Mouse (Mus musculus): Measurements from ENCODE around the gene Mta3. TPM values are rescaled to one million over a fixed set of nuclear protein-coding genes. Genes with fewer than 3 reads are reported as not detected.
A peak's percentile ranks its signal among the peaks of the same experiment; 100 is the strongest.

Gene Mta3
- polyA plus RNA-seq, 1 experiment = 44.5 TPM

DNA sequence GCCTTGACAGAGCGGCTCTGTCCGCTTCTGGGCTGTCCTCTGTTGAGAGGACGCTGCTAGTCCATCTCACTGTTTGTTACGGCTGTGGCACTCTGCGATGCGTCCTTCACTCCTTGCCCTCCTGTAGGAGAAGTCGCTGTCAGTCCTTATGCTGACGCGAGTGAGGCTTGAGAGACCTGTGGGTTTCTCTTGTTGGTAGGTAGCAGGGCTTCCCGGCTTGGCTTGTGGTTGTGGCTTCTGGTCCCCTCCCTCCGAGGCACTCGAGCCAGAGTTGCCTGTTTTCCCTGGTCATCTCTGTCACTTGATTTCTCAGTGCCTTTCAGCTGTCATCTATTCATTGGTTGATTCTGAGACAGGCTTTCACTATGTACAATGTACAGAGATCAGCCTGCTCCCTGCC is 14.5 kb downstream of the Mta3 start:
- TF ChIP-seq POLR2A (IDR thresholded peaks at IDR 0.05; ENCODE audit: control insufficient read depth, extremely low read depth, insufficient read depth, low read length, poor library complexity) (no peak), CTCF (IDR thresholded peaks at IDR 0.05; ENCODE audit: borderline replicate concordance, control insufficient read depth, extremely low read depth, insufficient read depth, low read length, poor library complexity) (no peak)
- H3K4me1 ChIP-seq (replicated peaks; ENCODE audit: control insufficient read depth, insufficient read depth, low read length) = peaks cover 8% of the 10 kb centered on the region

DNA sequence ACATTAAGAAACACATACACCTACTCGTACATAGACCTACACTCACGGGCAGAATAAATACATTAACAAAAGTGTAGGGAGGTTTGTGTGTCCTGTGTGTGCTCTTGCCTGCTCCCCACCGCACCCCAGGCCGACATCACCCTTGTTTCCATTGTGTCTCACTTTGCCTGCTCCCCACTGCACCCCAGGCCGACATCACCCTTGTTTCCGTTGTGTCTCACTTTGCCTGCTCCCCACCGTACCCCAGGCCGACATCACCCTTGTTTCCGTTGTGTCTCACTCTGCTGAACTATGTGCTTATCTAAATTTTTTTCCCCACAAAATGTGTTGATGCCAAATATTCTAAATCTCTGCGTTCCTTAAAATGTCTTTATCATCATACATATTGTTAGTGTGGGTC is 15.2 kb downstream of the Mta3 start:
- 92% methylated on average over 10 of the region's 10 CpGs for WGBS
- H3K4me1 ChIP-seq (replicated peaks; ENCODE audit: control insufficient read depth, insufficient read depth, low read length) = peaks cover 8% of the 10 kb centered on the region
- no peak for DNase-seq
- TF ChIP-seq CTCF (IDR thresholded peaks at IDR 0.05; ENCODE audit: borderline replicate concordance, control insufficient read depth, extremely low read depth, insufficient read depth, low read length, poor library complexity) = no peak
- TF ChIP-seq POLR2A (IDR thresholded peaks at IDR 0.05; ENCODE audit: control insufficient read depth, extremely low read depth, insufficient read depth, low read length, poor library complexity) = no peak
- H3K36me3 ChIP-seq (ENCODE audit: control insufficient read depth, insufficient read depth, low read length) = peaks cover 3% of the 10 kb centered on the region
- H3K27ac ChIP-seq (ENCODE audit: control insufficient read depth, insufficient read depth, low read length) = no peak overlapping the region
- H3K27me3 ChIP-seq (ENCODE audit: control insufficient read depth, insufficient read depth, low read length) = no peaks in the 10 kb centered on the region
- no peak overlapping the region for H3K4me3 ChIP-seq (ENCODE audit: control insufficient read depth, insufficient read depth, low read length)

More for the DNA sequence above, 14.5 kb downstream of the Mta3 start:
- Histone ChIP-seq H3K27me3 (ENCODE audit: control insufficient read depth, insufficient read depth, low read length) (no peaks in the 10 kb centered on the region), H3K36me3 (ENCODE audit: control insufficient read depth, insufficient read depth, low read length) (peaks cover 10% of the 10 kb centered on the region), H3K4me3 (ENCODE audit: control insufficient read depth, insufficient read depth, low read length) (no peak overlapping the region), H3K27ac (ENCODE audit: control insufficient read depth, insufficient read depth, low read length) (no peak overlapping the region)
- no peak for DNase-seq
- 33% methylated on average over 12 of the region's 12 CpGs for WGBS

GRCm38 (mm10) chr17:83723064-83723463 is 17.1 kb downstream of the Mta3 start:
- no peak overlapping the region for H3K4me3 ChIP-seq (ENCODE audit: control insufficient read depth, insufficient read depth, low read length)
- peaks cover 8% of the 10 kb centered on the region for H3K4me1 ChIP-seq (replicated peaks; ENCODE audit: control insufficient read depth, insufficient read depth, low read length)
- no peak for TF ChIP-seq CTCF (IDR thresholded peaks at IDR 0.05; ENCODE audit: borderline replicate concordance, control insufficient read depth, extremely low read depth, insufficient read depth, low read length, poor library complexity)
- TF ChIP-seq POLR2A (IDR thresholded peaks at IDR 0.05; ENCODE audit: control insufficient read depth, extremely low read depth, insufficient read depth, low read length, poor library complexity) = no peak
- H3K27me3 ChIP-seq (ENCODE audit: control insufficient read depth, insufficient read depth, low read length) = no peaks in the 10 kb centered on the region
- no peak overlapping the region for H3K27ac ChIP-seq (ENCODE audit: control insufficient read depth, insufficient read depth, low read length)
- 92% methylated on average over 9 of the region's 9 CpGs for WGBS
- no peaks in the 10 kb centered on the region for H3K36me3 ChIP-seq (ENCODE audit: control insufficient read depth, insufficient read depth, low read length)
- no peak for DNase-seq

GRCm38 (mm10) chr17:83726496-83726895 is 20.5 kb downstream of the Mta3 start:
- WGBS = 95% methylated on average over 11 of the region's 11 CpGs
- H3K4me1 ChIP-seq (replicated peaks; ENCODE audit: control insufficient read depth, insufficient read depth, low read length) = peaks cover 9% of the 10 kb centered on the region
- TF ChIP-seq CTCF (IDR thresholded peaks at IDR 0.05; ENCODE audit: borderline replicate concordance, control insufficient read depth, extremely low read depth, insufficient read depth, low read length, poor library complexity) (no peak), POLR2A (IDR thresholded peaks at IDR 0.05; ENCODE audit: control insufficient read depth, extremely low read depth, insufficient read depth, low read length, poor library complexity) (no peak)
- H3K27me3 ChIP-seq (ENCODE audit: control insufficient read depth, insufficient read depth, low read length) = no peaks in the 10 kb centered on the region
- DNase-seq = no peak
- H3K4me3 ChIP-seq (ENCODE audit: control insufficient read depth, insufficient read depth, low read length) = no peak overlapping the region
- H3K36me3 ChIP-seq (ENCODE audit: control insufficient read depth, insufficient read depth, low read length) = no peaks in the 10 kb centered on the region
- no peak overlapping the region for H3K27ac ChIP-seq (ENCODE audit: control insufficient read depth, insufficient read depth, low read length)

GRCm38 (mm10) chr17:83727707-83728106 is 21.7 kb downstream of the Mta3 start:
- TF ChIP-seq CTCF (IDR thresholded peaks at IDR 0.05; ENCODE audit: borderline replicate concordance, control insufficient read depth, extremely low read depth, insufficient read depth, low read length, poor library complexity) (no peak), POLR2A (IDR thresholded peaks at IDR 0.05; ENCODE audit: control insufficient read depth, extremely low read depth, insufficient read depth, low read length, poor library complexity) (no peak)
- Histone ChIP-seq H3K36me3 (ENCODE audit: control insufficient read depth, insufficient read depth, low read length) (no peaks in the 10 kb centered on the region), H3K27ac (ENCODE audit: control insufficient read depth, insufficient read depth, low read length) (no peak overlapping the region), H3K4me3 (ENCODE audit: control insufficient read depth, insufficient read depth, low read length) (no peak overlapping the region), H3K4me1 (replicated peaks; ENCODE audit: control insufficient read depth, insufficient read depth, low read length) (peaks cover 16% of the 10 kb centered on the region), H3K27me3 (ENCODE audit: control insufficient read depth, insufficient read depth, low read length) (no peaks in the 10 kb centered on the region)
- 92% methylated on average over 4 of the region's 4 CpGs for WGBS
- no peak for DNase-seq

DNA sequence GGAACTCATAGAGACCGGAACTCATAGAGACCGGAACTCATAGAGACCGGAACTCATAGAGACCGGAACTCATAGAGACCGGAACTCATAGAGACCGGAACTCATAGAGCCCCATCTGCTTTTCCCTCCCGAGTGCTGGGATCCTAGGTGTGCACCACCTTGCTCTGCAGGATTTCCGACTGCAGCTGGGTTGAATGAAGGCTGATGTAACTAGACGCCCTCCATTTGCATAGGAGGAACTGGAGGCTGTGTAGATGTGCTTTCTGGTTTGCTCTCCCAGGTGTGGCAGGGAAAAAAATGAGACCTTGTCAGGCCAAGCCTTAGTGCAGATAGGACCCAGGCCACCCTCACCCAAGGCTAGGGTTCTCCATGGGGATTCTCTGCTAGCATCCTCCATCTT is 23.1 kb downstream of the Mta3 start:
- no peak for TF ChIP-seq POLR2A (IDR thresholded peaks at IDR 0.05; ENCODE audit: control insufficient read depth, extremely low read depth, insufficient read depth, low read length, poor library complexity)
- TF ChIP-seq CTCF (IDR thresholded peaks at IDR 0.05; ENCODE audit: borderline replicate concordance, control insufficient read depth, extremely low read depth, insufficient read depth, low read length, poor library complexity) = no peak
- DNase-seq = no peak
- Histone ChIP-seq H3K4me3 (ENCODE audit: control insufficient read depth, insufficient read depth, low read length) (no peak overlapping the region), H3K27ac (ENCODE audit: control insufficient read depth, insufficient read depth, low read length) (no peak overlapping the region), H3K27me3 (ENCODE audit: control insufficient read depth, insufficient read depth, low read length) (no peaks in the 10 kb centered on the region), H3K36me3 (ENCODE audit: control insufficient read depth, insufficient read depth, low read length) (no peaks in the 10 kb centered on the region), H3K4me1 (replicated peaks; ENCODE audit: control insufficient read depth, insufficient read depth, low read length) (peaks cover 16% of the 10 kb centered on the region)
- 95% methylated on average over 9 of the region's 9 CpGs for WGBS

- TF ChIP-seq POLR2A (IDR thresholded peaks at IDR 0.05; ENCODE audit: control insufficient read depth, extremely low read depth, insufficient read depth, low read length, poor library complexity) = no peak
- no peak for TF ChIP-seq CTCF (IDR thresholded peaks at IDR 0.05; ENCODE audit: borderline replicate concordance, control insufficient read depth, extremely low read depth, insufficient read depth, low read length, poor library complexity)
- no peaks in the 10 kb centered on the region for H3K36me3 ChIP-seq (ENCODE audit: control insufficient read depth, insufficient read depth, low read length)
- no peaks in the 10 kb centered on the region for H3K27me3 ChIP-seq (ENCODE audit: control insufficient read depth, insufficient read depth, low read length)
- peaks cover 16% of the 10 kb centered on the region for H3K4me1 ChIP-seq (replicated peaks; ENCODE audit: control insufficient read depth, insufficient read depth, low read length)
- WGBS = 45% methylated on average over 6 of the region's 6 CpGs
- no peak overlapping the region for H3K4me3 ChIP-seq (ENCODE audit: control insufficient read depth, insufficient read depth, low read length)
- peak; percentile 41 for DNase-seq
- H3K27ac ChIP-seq (ENCODE audit: control insufficient read depth, insufficient read depth, low read length) = no peak overlapping the region
These were observed 24.2 kb downstream of the Mta3 start for GRCm38 (mm10) chr17:83730123-83730522.

Measured in thymus, adult 2 months (tissue).